Mouse (Mus musculus): ENCODE measurements around the gene Crabp2.

Gene Crabp2

DNA sequence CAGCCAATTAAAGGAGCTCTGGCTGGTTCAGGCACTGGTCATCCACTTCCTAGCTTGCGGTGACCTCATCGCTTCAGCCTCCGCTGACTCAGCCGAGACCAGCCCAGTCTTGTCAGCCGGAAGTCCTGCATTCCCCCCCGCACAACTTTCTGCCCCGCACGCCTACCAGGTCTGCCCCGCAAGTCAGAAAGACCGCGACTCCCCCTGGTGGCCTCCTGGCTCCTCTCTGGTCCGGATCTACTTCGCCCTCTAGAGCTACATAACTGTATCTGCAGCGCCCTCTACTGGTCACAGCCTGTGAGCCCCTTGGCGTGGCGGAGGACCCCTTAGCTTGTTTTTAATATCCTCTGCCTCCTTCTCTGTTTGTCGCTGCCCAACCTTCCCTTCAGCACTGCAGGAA, 38.4 kb downstream of the Crabp2 start:
- peak; percentile 96 to 100 for DNase-seq

GRCm38 (mm10) chr3:87987633-87988032, 39.2 kb downstream of the Crabp2 start:
- DNase-seq: peak; percentile 54 to 65

GRCm38 (mm10) chr3:87988068-87988467, 39.6 kb downstream of the Crabp2 start:
- peak; percentile 71 to 74 for DNase-seq

DNA sequence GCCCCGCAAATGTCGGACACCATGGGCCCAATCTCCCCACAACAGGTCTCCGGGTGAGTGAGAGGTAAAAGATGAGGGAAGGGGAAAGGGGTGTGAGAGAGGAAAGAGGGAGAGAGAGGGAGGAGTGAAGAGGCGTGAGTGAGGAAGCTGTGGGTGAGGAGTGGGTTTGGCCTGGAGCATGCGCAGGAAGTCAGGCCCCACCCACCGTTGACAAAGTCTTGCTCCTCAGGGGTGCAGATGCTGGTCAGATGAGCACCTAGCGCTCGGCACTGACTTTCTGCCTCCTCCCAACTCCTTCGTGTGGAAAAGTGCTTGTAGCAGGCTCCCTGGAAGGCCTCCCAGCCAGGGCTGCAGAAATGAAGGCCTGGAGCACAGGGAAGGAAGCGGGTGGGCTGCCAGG, 41.5 kb downstream of the Crabp2 start:
- DNase-seq: no peak

- DNase-seq: no peak
These were observed 45.0 kb downstream of the Crabp2 start for GRCm38 (mm10) chr3:87993436-87993835.

DNA sequence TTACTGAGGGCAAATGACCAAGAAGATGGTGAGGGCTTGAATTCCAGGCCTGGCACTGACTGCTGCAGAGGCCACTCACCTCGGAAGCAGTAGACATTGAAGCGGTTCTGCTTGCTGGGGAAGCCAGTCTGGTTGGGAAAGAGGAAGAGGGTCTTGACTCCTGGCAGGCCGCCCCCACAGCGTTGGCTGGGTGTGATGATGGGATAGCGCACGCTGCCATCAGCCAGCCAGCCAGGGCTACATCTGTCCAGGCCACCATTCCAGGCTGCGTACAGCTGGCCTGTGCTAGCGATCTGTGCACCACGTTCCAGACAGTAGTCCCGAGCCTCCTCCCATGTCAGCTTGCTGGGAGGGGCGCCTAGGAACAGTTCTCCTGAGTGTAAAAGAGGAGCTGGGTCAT, 46.9 kb downstream of the Crabp2 start:
- no peak for DNase-seq

GRCm38 (mm10) chr3:87996401-87996800, 47.9 kb downstream of the Crabp2 start:
- no peak for DNase-seq

DNA sequence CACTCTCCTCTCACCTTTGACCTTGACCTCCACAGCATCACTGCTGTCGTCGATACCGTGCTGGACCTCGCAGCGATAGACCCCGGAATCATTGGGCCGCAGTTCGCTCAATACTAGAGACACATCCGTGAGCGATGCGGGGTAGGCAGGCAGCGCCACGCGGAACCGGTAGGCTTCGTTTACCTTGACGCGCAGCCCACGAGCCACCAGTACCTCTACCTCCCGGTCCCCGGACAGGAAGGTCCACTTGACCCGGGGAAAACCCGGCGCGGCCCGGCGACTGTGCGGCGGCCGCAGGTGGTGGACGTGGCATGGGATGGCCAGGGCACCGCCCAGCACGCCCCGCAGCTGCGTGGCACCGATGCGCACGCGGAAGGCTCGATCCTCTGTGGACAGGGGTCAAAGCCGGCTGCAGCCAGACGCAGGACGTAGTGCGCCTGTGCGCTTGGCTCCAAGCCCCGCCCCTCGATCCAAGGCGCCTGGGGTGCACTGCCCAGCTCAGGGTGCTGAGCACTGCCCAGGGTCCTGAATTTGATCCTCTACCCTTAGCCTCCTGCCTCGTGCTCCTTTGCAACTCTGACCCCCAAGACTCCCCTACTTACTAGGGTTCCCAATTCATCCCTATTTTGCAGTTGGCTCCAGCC, 48.6 kb downstream of the Crabp2 start:
- DNase-seq: peak; percentile 28 to 43

DNA sequence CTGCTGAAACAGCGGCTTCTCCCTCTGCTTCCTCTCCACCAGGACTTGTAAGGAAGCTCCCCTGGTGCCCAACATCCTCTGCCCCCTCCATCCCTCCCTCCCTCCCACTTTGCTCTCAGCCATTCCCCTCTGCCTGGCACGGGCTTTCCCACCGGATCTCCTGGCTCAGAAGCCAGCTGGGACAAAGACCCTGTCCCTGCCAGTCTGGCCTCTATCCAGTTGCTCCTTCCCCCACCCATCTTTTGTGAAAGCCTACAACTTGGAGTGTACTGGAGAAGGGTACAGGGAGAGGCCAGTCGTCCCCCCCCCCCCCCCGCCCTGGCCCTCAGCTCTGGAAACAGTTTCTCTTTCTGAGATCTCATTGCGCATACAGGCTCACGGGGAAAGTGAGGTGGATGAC, 50.3 kb downstream of the Crabp2 start:
- peak; percentile 36 to 61 for DNase-seq

- DNase-seq: peak in 1 of 2 experiments; percentile 29
These were observed 50.9 kb downstream of the Crabp2 start for GRCm38 (mm10) chr3:87999243-87999895.

GRCm38 (mm10) chr3:88000181-88000580, 51.7 kb downstream of the Crabp2 start, which contains the start of gene Bcan:
Bcan (minus strand) TSS chr3:88000230.
- peak; percentile 39 to 59 for DNase-seq

GRCm38 (mm10) chr3:88000816-88001595, 52.5 kb downstream of the Crabp2 start:
- peak in 1 of 2 experiments; percentile 25 for DNase-seq

GRCm38 (mm10) chr3:88002291-88002976, 54.0 kb downstream of the Crabp2 start:
- peak; percentile 52 to 68 for DNase-seq
